Mouse (Mus musculus) cerebellum, adult 9-11 months (tissue): ENCODE measurements at regions not wholly inside any gene's neighbourhood (a gene's known extent, or its start where the extent isn't known, plus 50 kb on each side); places are given as distances from the start of the nearest gene placed in this dataset.

Experiments used
- DNase-seq: peaks from one replicate; pipeline ENCODE4 v3.0.0; 2022

DNA sequence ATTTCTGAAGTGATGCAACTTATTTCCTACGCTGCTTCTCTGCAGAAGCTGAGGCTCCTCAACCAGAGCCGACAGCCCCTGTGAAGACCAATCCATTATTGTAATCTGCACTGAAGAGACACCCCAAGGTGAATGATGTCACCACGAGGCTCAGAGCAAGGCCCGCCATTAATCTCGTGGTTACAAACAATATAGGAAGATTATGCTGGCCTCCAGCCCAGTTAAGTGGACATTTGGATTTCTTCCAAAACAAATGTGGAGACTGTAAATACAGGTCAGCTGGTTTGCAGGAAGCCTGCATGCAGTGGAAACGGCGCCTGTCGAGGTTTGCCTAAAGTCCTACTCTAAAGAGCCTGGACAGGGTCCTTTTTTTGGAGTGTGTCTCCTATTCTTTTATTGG is 390.6 kb upstream of the Zmiz1 start:
- peak; percentile 44 for DNase-seq

DNA sequence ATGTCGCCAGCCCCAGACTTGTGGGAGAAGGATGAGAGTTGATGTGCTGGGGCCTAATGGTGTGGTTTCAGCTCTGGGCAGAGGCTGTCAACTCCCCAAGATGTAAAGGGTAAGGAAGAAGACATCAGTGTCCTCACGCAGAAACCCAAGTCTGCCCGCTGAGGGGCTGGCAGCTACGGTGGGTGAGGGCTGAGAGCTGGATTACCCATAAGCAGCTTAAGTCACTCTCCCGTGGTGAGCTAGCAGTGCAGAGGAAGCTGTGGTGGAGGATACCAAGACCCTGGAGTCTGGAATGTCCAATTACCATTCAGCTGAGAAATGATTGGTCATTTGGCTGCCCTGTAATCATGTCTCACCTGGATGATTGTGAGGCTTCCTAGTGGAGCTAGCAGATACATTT is 385.8 kb upstream of the Zmiz1 start:
- DNase-seq: peak; percentile 45

DNA sequence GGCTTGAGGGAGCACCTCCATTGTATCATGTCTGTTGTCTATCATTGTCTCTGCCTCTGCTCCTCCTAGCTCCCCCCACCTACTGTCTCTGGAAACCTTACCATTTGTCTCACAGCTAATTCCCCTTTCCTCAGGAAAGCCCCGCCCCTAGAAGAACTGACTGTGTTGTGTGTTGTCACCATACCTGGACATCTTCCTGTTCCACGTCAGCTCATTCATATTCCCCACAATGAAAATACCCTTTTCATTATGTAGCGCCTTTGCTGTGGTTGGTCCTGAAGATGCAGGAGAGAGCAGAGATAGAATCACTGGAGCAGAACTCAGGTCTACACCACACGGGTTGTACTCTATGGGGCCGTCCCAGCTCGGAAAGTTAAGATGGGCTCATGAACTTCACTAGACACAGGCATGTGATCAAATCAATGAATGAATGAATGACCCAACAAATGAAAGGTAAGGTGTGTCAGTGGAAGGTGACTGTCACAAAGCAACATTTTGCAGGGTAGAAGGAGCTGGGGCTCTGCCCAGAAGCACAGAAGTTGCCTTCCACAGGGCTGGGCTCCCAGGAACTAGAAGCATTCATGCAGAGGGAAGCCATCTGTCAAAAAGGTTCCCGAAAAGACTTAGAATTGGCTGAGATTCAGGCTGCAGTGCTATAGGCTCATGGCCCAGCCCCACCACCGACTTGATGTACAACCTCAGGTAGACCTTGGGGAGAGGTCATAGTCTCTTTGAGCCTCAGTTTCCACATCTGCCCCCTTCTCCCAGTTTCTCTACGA is 384.8 kb upstream of the Zmiz1 start:
- DNase-seq: peak; percentile 95

- DNase-seq: no peak
Observed at GRCm38 (mm10) chr14:25074891-25075290, 384.1 kb upstream of the Zmiz1 start.

GRCm38 (mm10) chr14:25080431-25080830 is 378.6 kb upstream of the Zmiz1 start:
- no peak for DNase-seq

- no peak for DNase-seq
Observed at GRCm38 (mm10) chr14:25083847-25084246, 375.1 kb upstream of the Zmiz1 start.

DNA sequence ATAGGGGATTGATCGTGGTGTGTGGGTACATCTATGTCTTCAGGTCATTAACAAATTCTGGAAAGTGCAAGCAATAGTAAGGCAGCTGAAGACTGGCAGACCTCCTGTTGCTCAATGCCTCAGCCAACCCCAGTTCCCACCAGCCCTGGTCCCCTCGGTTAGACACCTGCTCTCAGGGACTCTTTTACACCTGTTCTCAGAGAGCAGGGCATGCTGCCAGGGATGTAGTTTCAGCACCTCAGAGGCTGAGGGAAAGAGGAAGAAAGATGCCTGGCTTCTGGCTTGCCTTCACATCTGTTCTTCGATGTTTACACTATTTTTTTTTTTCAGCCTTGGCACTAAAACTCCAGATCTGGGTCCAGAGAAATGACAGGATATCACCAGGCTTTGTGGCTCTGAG is 362.2 kb upstream of the Zmiz1 start:
- DNase-seq: no peak

DNA sequence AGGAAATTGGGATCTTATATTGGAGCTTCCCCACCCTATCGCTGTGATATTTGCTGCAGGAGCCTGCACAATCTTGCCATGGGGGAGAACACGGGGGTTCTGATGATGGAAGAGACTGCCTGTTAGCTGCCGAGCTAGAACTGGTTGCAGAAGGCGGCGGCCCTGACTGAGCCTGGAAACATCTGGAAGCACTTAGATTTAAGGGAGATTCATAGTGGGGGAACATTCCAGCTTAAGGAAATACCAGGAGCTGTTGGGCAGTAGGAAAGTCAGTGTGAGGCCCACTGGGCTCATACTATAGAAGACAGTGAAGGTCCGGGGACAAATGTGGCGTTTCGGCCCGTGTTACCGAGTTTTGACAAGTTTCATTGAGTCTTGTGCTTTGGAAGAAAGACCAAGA is 353.6 kb upstream of the Zmiz1 start:
- no peak for DNase-seq

- no peak for DNase-seq
Observed at GRCm38 (mm10) chr14:25106451-25106850, 352.5 kb upstream of the Zmiz1 start.

DNA sequence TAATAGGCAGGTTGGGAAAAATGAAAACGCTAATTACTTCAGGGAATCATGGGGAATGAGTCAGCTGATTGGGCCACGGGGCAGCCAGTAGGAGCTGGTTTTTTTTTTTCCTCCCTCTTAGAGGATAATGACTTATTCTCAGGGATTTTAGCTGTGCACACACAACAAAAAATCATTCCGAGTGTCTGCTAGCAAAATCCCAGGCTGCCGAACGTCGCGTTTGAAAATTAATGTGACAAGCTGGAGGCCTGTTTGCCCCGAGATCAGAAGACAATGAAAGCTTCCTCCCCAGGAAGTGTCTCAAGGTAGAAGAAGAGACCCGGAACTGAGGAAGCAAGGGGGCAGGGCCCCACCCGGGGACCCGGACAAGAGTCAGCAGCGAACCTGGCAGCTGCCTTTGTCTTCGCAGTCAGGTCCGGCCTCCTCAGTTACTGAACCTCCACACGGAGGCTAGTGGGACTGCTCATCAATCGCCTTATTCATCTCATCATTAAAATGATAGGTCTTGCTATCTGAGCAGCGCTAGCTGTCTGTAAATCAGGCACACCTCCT is 350.8 kb upstream of the Zmiz1 start:
- no peak for DNase-seq

GRCm38 (mm10) chr14:25108701-25109290 is 350.2 kb upstream of the Zmiz1 start:
- DNase-seq: no peak

DNA sequence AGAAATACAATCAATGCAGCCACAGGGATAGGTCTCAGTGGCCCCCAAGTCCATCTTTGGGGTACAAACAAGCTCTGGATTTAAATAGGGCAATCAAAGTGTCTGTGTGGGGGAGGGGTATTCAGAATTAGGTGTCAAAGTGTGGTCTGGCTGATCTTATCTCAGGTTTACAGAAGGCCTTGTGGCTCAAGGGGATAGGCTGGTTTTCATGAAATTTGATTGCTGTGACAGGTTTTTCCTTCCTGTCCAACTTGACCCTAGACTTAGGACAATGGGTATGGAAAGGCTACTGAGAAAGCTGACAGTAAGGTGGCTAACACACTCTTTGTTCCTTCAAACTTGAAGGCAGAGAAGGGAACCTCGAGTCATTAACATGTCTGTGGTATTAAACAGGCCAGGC is 349.3 kb upstream of the Zmiz1 start:
- no peak for DNase-seq

- no peak for DNase-seq
Observed at GRCm38 (mm10) chr14:25112832-25113231, 346.2 kb upstream of the Zmiz1 start.

GRCm38 (mm10) chr14:25113326-25113725 is 345.7 kb upstream of the Zmiz1 start:
- no peak for DNase-seq

DNA sequence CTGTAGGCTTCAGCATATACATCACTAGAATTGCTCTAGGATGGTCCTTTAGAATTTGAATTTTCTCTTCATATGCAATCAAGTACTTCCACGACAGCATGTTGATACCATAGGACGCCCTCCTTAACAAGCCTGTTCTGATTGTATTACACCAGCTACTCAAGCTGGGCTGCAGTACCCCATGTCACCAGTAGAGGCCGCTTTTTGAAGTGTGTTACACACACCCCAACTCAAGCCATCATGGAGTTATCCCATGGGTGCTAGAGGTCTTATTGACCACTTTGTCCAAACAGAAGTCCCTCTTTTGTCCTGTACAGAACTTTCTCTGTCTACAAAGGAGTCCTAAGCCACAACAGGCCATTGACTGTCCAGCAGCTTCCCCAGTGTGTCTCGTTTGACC is 342.6 kb upstream of the Zmiz1 start:
- peak; percentile 71 for DNase-seq

DNA sequence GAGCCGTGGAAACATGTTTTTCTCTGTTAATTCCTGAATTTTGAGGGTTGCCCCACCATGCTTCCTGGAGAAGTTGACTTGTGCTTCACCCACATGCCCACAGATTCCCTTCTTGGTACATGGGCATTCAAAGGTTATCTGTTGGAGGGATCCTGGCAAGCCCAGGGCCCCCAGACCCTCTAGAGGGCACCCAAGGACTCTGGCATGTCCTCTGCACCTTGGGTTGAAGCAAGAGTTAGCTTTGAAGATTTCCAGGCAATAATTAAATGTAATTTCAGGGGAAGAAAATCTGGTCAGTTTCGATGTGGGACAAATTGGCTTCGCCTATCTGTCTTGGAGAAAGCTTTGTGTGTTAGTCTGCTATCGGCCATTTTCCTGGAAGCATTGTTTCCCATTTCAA is 339.0 kb upstream of the Zmiz1 start:
- DNase-seq: no peak

- DNase-seq: no peak
Observed at GRCm38 (mm10) chr14:25120506-25120905, 338.5 kb upstream of the Zmiz1 start.

- no peak for DNase-seq
Observed at GRCm38 (mm10) chr14:25122971-25123535, 335.9 kb upstream of the Zmiz1 start.

GRCm38 (mm10) chr14:25123541-25124337 is 335.2 kb upstream of the Zmiz1 start:
- no peak for DNase-seq

- DNase-seq: no peak
Observed at GRCm38 (mm10) chr14:25126544-25126943, 332.4 kb upstream of the Zmiz1 start.

GRCm38 (mm10) chr14:25127544-25128159 is 331.3 kb upstream of the Zmiz1 start:
- no peak for DNase-seq

- no peak for DNase-seq
Observed at GRCm38 (mm10) chr14:25128160-25128547, 330.8 kb upstream of the Zmiz1 start.

GRCm38 (mm10) chr14:25135371-25135770 is 323.6 kb upstream of the Zmiz1 start:
- no peak for DNase-seq
